Mouse (Mus musculus) granulocyte monocyte progenitor cell, adult 5-6 weeks (primary cell): ENCODE measurements around the gene Gm11032. TPM values are rescaled to one million over a fixed set of nuclear protein-coding genes. Genes with fewer than 3 reads are reported as not detected.
"Not testable (repeated sequence)": the region's sequence is repeated elsewhere in the genome, so short reads cannot be mapped to it uniquely, and the experiment has no call there.

Experiments used
- ATAC-seq: replicated peaks from 2 replicates; pipeline ENCODE4 v1.8.0; 2016; ENCODE audit warnings: mild to moderate bottlenecking, moderate TSS enrichment, inconsistent platforms; ENCODE audit not compliant: poor library complexity, severe bottlenecking
- total RNA-seq, 2 experiments: library from RNA; stranded (forward) in 1 of 2; stranded (reverse) in 1 of 2; fragments of 200-712, 200-1000 nt in 1 of 2; fragments of >200 nt in 1 of 2; fragmentation: Nextera tagmentation in 1 of 2; gene quantifications; 2 replicates each; pipeline ENCODE4 v1.2.3; 2014 to 2017

Gene Gm11032
- total RNA-seq, 2 experiments from 2014 or later, result not detected

DNA sequence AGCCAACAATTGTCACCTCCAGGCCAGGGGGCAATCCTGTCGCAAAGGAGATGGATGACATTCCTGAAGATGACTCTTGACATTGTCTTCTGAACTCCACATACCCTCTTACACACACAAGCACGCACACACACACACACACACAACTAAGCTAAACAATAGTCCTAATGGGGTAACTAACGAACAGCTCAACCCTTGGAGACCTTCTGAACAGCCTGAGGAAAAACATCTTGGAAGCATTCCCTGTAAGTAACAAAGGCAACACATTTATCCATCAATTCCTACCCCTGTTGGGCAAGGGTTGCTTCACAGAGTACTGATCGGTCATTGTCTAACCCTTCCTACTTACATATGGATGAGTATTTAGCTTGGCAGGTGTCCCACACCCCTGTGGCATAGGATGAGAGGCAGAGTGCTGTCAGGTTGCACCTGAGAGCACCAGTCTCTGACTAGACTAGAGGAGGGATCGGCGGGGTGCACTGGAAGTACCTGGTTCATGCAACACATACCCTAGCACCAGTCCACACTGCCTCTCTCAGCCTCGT is 2.6 kb downstream of the Gm11032 start:
- no peak for ATAC-seq

GRCm38 (mm10) chr11:4622997-4623396 is 3.1 kb downstream of the Gm11032 start:
- no peak for ATAC-seq

- no peak for ATAC-seq
Observed at GRCm38 (mm10) chr11:4625931-4626330, 6.1 kb downstream of the Gm11032 start.

DNA sequence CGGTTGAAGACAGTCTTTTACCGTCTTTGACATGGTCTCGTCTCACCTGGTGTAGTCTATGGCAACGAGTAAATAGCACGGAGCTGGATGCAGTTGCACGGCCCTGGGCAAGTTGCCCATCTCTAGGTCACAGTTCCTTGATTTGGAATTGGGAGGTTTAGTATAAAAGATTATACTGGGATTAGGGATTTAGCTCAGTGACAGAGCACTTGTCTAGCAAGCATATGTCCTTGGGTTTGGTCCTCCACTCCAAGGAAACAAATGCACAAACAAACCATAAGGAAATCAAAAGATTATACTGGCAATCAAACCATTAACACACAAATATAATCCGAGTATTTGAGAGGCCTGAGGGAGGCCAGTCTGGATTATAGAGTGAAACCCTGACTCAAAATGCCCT is 7.8 kb downstream of the Gm11032 start:
- ATAC-seq, result no peak

- no peak for ATAC-seq
Observed at GRCm38 (mm10) chr11:4629861-4630280, 10.0 kb downstream of the Gm11032 start.

GRCm38 (mm10) chr11:4633420-4633819 is 13.6 kb downstream of the Gm11032 start:
- ATAC-seq, result no peak

DNA sequence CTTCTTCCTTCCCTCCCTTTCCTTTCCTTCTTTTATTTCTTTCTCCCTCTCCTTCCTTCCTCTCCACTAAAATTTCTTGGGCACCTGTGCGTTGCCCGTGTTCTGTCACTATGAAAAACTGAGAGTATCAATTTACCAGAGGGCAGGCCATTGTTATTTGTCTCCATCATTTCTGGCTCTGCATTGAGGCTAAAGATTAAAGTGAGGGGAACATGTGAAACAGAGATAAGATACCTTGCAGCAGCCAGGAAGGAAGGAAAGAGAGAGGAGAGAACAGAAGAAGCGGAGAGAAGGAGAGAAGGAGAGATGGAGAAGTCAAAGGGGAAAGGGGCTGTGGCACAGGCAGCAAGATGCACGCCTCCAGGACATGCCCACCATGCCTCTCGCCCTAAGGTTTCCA is 14.5 kb downstream of the Gm11032 start:
- ATAC-seq, result no peak

DNA sequence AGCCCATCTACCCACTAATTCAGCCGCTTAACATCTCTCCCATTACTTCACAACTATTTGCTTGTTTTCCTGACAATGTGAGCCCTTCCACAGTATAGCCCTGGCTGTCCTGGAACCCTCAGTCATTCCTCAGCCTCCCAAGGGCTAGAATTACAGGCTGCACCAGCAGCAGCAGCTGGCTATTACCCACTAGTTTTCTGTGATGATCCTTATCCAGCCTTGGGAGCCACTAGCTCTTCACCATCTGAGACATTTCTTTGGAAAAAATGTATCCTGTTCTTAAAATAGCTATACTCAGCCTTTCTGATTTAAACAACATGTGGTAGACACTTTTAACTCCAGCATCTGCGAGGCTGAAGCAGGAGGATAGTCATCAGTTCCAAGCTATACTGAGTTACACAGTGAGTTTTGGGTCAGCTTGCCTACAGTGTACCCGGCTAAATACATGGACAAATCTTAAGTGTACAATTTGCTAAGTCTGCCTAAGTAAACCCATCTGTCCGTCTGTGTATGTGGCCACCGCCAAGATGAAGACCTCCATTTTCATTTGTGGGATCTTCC is 17.0 kb downstream of the Gm11032 start:
- ATAC-seq, result no peak

DNA sequence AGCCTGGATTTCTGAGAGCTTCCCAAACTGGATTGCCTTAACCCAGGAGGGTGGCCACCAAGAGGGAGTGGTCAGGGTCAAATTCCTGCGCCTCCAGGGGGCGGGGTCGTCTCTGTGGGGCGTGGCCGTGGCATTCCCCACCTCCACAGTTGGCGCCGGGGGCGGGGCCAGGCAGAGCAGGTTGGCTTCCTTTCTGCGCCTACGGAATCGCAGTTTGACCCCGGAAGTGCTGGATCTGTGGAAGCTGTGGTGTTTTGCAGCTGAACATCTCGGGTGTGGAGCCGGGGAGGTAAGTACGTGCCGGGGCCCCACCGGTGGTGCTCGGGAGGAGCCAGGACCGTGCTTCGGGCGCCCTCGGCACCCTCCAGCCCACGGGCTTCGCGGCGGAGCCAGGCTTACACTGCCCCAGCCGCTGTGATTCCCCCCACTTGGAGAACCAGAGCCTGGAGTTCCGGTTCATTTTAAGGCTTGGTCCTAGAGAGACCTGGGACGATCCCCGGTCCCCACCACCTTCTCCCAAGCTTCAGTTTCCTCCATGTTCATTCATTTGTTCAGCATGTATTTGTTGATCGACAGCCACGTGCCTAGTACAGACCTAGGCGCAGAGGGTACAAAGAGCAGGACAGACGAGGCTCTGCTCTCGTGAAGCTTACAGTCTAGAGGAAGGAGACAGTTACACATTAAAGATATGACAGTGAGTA is 17.8 kb downstream of the Gm11032 start, which contains the start of gene Ascc2:
Gene Ascc2, plus strand, starts transcription at position 214 of the 701 bp plus-strand sequence.
- ATAC-seq, result peak; percentile 96

GRCm38 (mm10) chr11:4638261-4638660 is 18.4 kb downstream of the Gm11032 start:
- no peak for ATAC-seq

- ATAC-seq, result no peak
Observed at GRCm38 (mm10) chr11:4641185-4641584, 21.3 kb downstream of the Gm11032 start.

GRCm38 (mm10) chr11:4643722-4644121 is 23.9 kb downstream of the Gm11032 start:
- ATAC-seq, result no peak

GRCm38 (mm10) chr11:4645180-4645579 is 25.3 kb downstream of the Gm11032 start:
- ATAC-seq, result not testable (repeated sequence)

DNA sequence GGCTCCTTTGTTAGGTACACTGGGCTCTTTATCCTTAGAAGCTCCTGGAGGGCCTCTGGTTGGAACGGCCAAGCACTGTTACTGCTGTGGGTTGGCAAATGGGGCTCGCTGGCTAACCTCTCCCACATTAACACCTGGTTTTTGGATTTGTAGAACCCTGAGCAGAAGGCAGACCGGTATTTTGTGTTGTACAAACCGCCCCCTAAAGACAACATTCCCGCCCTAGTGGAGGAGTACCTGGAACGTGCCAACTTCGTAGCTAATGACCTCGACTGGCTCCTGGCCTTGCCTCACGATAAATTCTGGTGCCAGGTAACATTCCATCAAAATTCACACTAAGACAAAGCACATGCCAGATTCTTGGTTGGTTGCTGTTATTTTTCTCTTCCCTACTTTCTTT is 26.5 kb downstream of the Gm11032 start:
- ATAC-seq, result no peak

GRCm38 (mm10) chr11:4659818-4660217 is 40.0 kb downstream of the Gm11032 start:
- peak; percentile 61 for ATAC-seq

DNA sequence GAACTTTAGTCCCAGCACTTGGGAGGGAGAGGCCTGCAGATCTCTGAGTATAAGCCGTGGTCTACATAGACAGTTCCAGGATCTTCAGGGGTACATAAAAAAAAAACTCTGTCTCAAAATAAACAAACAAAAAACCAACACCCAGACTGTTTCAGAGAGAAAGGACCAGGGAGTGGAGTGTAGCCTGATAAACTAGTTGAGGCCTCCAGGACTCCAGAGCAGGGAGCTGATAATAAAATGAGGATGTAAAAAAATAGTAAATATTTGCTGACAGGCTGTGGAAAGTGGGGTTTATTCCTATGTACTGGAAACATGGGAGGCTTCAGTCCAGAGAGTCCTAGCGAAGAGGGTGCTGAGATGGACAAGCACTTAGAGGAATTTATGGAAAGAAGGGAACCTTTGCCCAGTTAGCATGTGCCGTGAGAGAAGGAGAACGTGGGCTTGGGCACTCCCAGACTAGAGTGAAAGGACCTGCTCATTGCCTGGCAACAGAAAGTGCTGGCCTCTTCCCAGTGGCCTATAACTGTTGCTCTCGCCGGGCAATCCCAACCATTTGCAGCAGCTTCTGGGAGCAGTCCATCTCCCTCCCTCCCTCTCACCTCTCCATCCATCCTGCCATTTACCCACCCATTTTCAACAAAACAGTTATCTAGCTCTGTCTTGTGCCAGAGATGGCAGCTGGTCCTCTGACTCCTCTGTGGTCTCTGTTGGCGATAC is 40.6 kb downstream of the Gm11032 start:
- no peak for ATAC-seq

GRCm38 (mm10) chr11:4661324-4661723 is 41.5 kb downstream of the Gm11032 start:
- ATAC-seq, result peak; percentile 84

GRCm38 (mm10) chr11:4661871-4662495 is 42.1 kb downstream of the Gm11032 start:
- no peak for ATAC-seq

DNA sequence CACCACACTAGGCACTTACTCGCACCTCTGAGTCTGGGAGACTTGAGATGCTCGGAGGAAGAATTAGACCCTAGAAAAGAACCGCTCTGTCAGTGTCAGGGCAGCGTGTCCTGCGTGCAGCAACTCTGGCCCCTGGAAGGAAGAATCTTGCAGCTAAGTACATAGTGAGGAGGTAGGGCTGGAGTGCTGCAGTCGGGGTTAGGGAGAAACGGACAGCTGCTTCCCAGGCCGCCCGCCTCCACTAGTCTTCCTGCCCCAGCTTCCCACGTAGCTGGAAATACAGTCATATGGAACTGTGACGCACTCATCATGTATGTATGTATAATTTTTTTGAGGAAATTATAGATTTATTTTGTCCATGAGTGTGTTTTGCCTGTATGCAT is 42.6 kb downstream of the Gm11032 start:
- no peak for ATAC-seq
